Mouse (Mus musculus) heart, adult 2 months (tissue): Measurements from ENCODE around the gene Cgnl1.

Experiments used
- CTCF ChIP-seq: fragments of 200-600 bp; IDR thresholded peaks from 2 replicates; pipeline ENCODE4 v1.8.1; 2022; ENCODE audit warnings: antibody characterized with exemption, mild to moderate bottlenecking, moderate library complexity
- POLR2A ChIP-seq: fragments of 200-500 bp; IDR thresholded peaks from 2 replicates; pipeline ENCODE4 v1.6.1; 2011; ENCODE audit warnings: mild to moderate bottlenecking, low read depth, low read length, control low read depth; ENCODE audit not compliant: insufficient read depth

GRCm38 (mm10) chr9:71686463-71686862, 84.9 kb downstream of the Cgnl1 start:
- TF ChIP-seq POLR2A: no peak
- TF ChIP-seq CTCF: no peak
